Mouse (Mus musculus): ENCODE measurements at regions not wholly inside any gene's neighbourhood (a gene's known extent, or its start where the extent isn't known, plus 50 kb on each side); places are given as distances from the start of the nearest gene placed in this dataset.

- DNase-seq, result no peak
Observed at GRCm38 (mm10) chr13:102135210-102135609, 367.2 kb upstream of the Pik3r1 start.

GRCm38 (mm10) chr13:102142986-102143385 lies 375.0 kb upstream of the Pik3r1 start:
- DNase-seq, result no peak

- DNase-seq, result no peak
Observed at GRCm38 (mm10) chr13:102143848-102144247, 375.8 kb upstream of the Pik3r1 start.

GRCm38 (mm10) chr13:102148039-102148438 lies 380.0 kb upstream of the Pik3r1 start:
- DNase-seq, result no peak

- no peak for DNase-seq
Observed at GRCm38 (mm10) chr13:102153785-102154608, 386.0 kb upstream of the Pik3r1 start.

GRCm38 (mm10) chr13:102154609-102154899 lies 386.5 kb upstream of the Pik3r1 start:
- no peak for DNase-seq

GRCm38 (mm10) chr13:102157369-102158130 lies 389.5 kb upstream of the Pik3r1 start:
- no peak for DNase-seq

GRCm38 (mm10) chr13:102173382-102174234 lies 405.6 kb upstream of the Pik3r1 start:
- DNase-seq, result no peak

- DNase-seq, result no peak
Observed at GRCm38 (mm10) chr13:102174431-102174830, 406.4 kb upstream of the Pik3r1 start.

GRCm38 (mm10) chr13:102174896-102175295 lies 406.9 kb upstream of the Pik3r1 start:
- no peak for DNase-seq

- DNase-seq, result no peak
Observed at GRCm38 (mm10) chr13:102175406-102175805, 407.4 kb upstream of the Pik3r1 start.

GRCm38 (mm10) chr13:102176456-102176855 lies 408.4 kb upstream of the Pik3r1 start:
- DNase-seq, result no peak

- no peak for DNase-seq
Observed at GRCm38 (mm10) chr13:102194716-102195115, 426.7 kb upstream of the Pik3r1 start.

- no peak for DNase-seq
Observed at GRCm38 (mm10) chr13:102202301-102202700, 434.3 kb upstream of the Pik3r1 start.

- no peak for DNase-seq
Observed at GRCm38 (mm10) chr13:102218486-102218885, 450.5 kb upstream of the Pik3r1 start.

GRCm38 (mm10) chr13:102231048-102231447 lies 462.3 kb upstream of the Cd180 start:
- no peak for DNase-seq

- no peak for DNase-seq
Observed at GRCm38 (mm10) chr13:102232291-102232936, 460.9 kb upstream of the Cd180 start.

- DNase-seq, result no peak
Observed at GRCm38 (mm10) chr13:102250884-102251283, 442.5 kb upstream of the Cd180 start.

- DNase-seq, result no peak
Observed at GRCm38 (mm10) chr13:102251709-102252108, 441.6 kb upstream of the Cd180 start.

GRCm38 (mm10) chr13:102255401-102256371 lies 437.7 kb upstream of the Cd180 start:
- no peak for DNase-seq

GRCm38 (mm10) chr13:102258207-102258606 lies 435.2 kb upstream of the Cd180 start:
- DNase-seq, result no peak

All from adrenal gland, adult 8-10 months (tissue).